Mouse (Mus musculus): Measurements from ENCODE around the gene Fam183b. TPM values are rescaled to one million over a fixed set of nuclear protein-coding genes. Genes with fewer than 3 reads are reported as not detected.
"Not testable (repeated sequence)": the region's sequence is repeated elsewhere in the genome, so short reads cannot be mapped to it uniquely, and the experiment has no call there.

The Fam183b gene
- total RNA-seq, 2 experiments from 2014 or later, result 2.5 to 3.3 TPM

DNA sequence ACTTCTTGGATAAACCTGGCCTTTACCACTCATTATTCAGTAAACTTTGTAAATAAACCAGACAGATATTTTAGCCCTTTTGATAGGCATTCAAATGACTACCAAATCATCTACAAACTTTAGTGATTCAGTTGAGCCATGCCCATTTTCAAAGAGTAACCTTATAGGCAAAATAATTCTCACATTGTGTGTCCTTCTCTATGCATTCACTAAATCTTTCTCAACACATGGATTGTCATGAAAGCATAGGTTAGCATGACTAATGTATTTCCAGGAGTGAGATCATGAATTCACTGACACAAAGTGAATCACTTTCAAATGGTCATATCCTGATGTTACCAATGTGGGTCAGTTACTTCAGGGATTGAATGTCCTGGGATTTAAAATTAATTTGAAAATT, 28.9 kb downstream of the Fam183b start, which contains the start of gene Olfr315:
TSS of gene Olfr315 (plus strand) at position 301 of the 400 bp plus-strand sequence.
- DNase-seq, result no peak

DNA sequence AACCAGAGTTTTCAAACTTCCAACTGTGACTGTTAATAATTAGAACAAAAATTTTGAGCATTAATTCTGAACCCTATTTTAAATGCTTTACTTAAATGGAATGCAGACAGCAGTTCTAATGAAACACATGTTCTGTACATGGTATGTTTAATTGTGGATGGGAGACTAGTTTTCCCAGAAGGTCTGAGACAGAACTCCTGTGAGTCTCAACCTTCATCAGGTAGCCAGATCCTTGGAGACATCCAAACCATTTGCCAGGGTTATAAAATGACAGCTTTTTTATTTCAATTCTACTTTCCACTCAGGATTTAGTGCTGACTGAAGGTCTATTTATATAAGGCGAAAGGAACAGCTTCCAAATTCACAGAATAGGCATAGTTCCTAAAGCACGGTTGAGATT, 49.3 kb downstream of the Fam183b start, which contains the start of gene Olfr316:
TSS of gene Olfr316 (plus strand) at position 301 of the 400 bp plus-strand sequence.
- DNase-seq, result no peak

DNA sequence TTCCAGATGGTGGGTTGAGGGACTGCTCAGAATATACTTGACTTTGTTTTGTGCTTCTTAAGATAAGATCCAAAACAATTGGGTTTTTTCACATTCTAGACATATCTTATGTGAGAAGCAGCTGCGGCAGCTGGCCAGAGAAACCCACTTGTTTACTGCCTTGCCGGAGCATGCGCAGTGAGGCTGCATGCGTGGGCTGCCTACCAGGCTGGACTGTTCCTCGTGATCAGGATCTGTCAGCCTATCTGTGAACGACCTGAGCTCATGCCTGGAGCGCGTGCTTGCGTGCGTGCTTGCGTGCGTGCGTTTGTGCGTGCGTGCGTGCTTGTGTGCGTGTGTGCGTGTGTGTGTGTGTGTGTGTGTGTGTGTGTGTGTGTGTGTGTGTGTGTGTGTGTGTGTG, 50.7 kb downstream of the Fam183b start:
- DNase-seq, result not testable (repeated sequence)

Other genes starting within 250 kb of the Fam183b start
- not detected for gene Olfr328, start 246.3 kb downstream of the Fam183b start, total RNA-seq (2021)
- gene Olfr224, start 231.4 kb downstream of the Fam183b start, total RNA-seq (2021), result not detected
- not detected for gene Olfr325, start 224.2 kb downstream of the Fam183b start, total RNA-seq (2021)
- not detected for gene Olfr324, start 206.8 kb downstream of the Fam183b start, total RNA-seq (2021)
- gene 2210407C18Rik, start 185.9 kb downstream of the Fam183b start, total RNA-seq (2021), result not detected
- gene Olfr323, start 171.5 kb downstream of the Fam183b start, total RNA-seq (2021), result not detected
- gene Trim58, start 161.5 kb downstream of the Fam183b start, total RNA-seq (2021), result under 1 TPM; 0.36 to 1.00 TPM
- not detected for gene Olfr322, start 143.2 kb downstream of the Fam183b start, total RNA-seq (2021)
- not detected for gene Olfr320, start 120.9 kb downstream of the Fam183b start, total RNA-seq (2021)
- gene Olfr319, start 102.8 kb downstream of the Fam183b start, total RNA-seq (2021), result not detected
- gene Olfr318, start 77.9 kb downstream of the Fam183b start, total RNA-seq (2021), result not detected
- not detected for gene Olfr317, start 62.7 kb downstream of the Fam183b start, total RNA-seq (2021)
- not detected for gene Olfr316, start 49.2 kb downstream of the Fam183b start, total RNA-seq (2021)
- not detected for gene Olfr315, start 28.8 kb downstream of the Fam183b start, total RNA-seq (2021)
- not detected for gene Olfr314, start 19.0 kb downstream of the Fam183b start, total RNA-seq (2021)
- gene Olfr313, start 13.0 kb upstream of the Fam183b start, total RNA-seq (2021), result not detected
- not detected for gene Olfr312, start 27.3 kb upstream of the Fam183b start, total RNA-seq (2021)
- gene Olfr311, start 37.3 kb upstream of the Fam183b start, total RNA-seq (2021), result not detected
- 1 to 10 TPM; 3.5 to 7.5 TPM for gene Gm12258, start 45.2 kb upstream of the Fam183b start, total RNA-seq (2021)
- 1 to 10 TPM; 5.5 to 8.2 TPM for gene 2810021J22Rik, start 65.3 kb upstream of the Fam183b start, total RNA-seq (2021)
- gene Zfp39, start 102.3 kb upstream of the Fam183b start, total RNA-seq (2021), result 1 to 10 TPM; 4.7 to 6.7 TPM
- gene Btnl10, start 115.9 kb upstream of the Fam183b start, total RNA-seq (2021), result 1 to 10 TPM; 1.2 to 2.1 TPM
- gene Rnf187, start 137.0 kb upstream of the Fam183b start, total RNA-seq (2021), result 100 to 1,000 TPM; 154 to 156 TPM
- 10 to 100 TPM; 23.0 to 32.1 TPM for gene Hist3h2ba, start 147.0 kb upstream of the Fam183b start, total RNA-seq (2021)
- gene Hist3h2a, start 152.7 kb upstream of the Fam183b start, total RNA-seq (2021), result 10 to 100 TPM; 30.8 to 37.5 TPM
- gene Trim17, start 152.7 kb upstream of the Fam183b start, total RNA-seq (2021), result under 1 TPM; 0.09 TPM
- 10 to 100 TPM; 19.7 to 24.3 TPM for gene Trim11, start 176.1 kb upstream of the Fam183b start, total RNA-seq (2021)